Mouse (Mus musculus) hematopoietic stem cell, adult 5-6 weeks (primary cell): ENCODE measurements around the gene Prr7. TPM values are rescaled to one million over a fixed set of nuclear protein-coding genes. Genes with fewer than 3 reads are reported as not detected.

Experiments
- ATAC-seq, 2 experiments: fragments of 125-278 bp in 1 of 2; replicated peaks in 1 of 2; 2 replicates each; pipeline ENCODE4 v1.8.0; 2016 to 2017; ENCODE audit warnings: inconsistent platforms in 2 of 2, mild to moderate bottlenecking in 2 of 2, moderate number of reproducible peaks in 2 of 2, low read depth in 1 of 2, moderate TSS enrichment in 1 of 2; ENCODE audit not compliant: low FRiP score in 2 of 2, poor library complexity in 2 of 2, severe bottlenecking in 2 of 2, insufficient read depth in 1 of 2, low TSS enrichment in 1 of 2
- total RNA-seq: library from RNA; stranded (forward); fragments of 172-1452, 232-1000 nt; gene quantifications from 2 replicates; pipeline ENCODE4 v1.2.3, GENCODE M21; 2017

The Prr7 gene
- total RNA-seq, 1 experiment from 2014 or later = 0.25 TPM

- ATAC-seq = no peak
These were observed 23.8 kb downstream of the Prr7 start, which contains the start of gene Dbn1 for GRCm38 (mm10) chr13:55487578-55488498. Gene Dbn1 (minus strand): TSS chr13:55488111.

- no peak for ATAC-seq
These were observed 30.2 kb downstream of the Prr7 start for GRCm38 (mm10) chr13:55494257-55494656.

GRCm38 (mm10) chr13:55494883-55495621 lies 31.0 kb downstream of the Prr7 start:
- peak in 1 of 2 experiments; percentile 56; a peak in 2 of 4 replicates for ATAC-seq

DNA sequence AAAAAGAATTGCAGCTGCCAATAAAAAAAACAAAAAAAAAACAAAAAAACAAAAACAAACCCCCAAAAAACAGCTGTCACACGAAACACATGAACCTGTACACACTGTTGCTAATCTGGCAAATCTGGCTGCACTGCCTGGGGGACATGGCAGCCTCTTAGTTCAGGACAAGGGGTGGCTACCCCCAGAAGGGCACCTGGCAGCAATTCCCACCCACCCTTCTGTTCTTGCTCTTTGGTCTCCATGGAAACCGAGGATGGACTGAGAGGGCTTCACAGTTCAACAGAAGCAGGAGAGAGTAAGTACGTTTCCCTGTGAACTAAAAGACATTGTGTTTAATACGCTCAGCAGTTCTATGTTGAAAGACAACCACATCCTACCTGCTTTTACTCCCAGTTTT lies 31.6 kb downstream of the Prr7 start:
- ATAC-seq = no peak

- no peak for ATAC-seq
These were observed 32.6 kb downstream of the Prr7 start for GRCm38 (mm10) chr13:55496661-55497060.

- ATAC-seq = no peak
These were observed 34.8 kb downstream of the Prr7 start for GRCm38 (mm10) chr13:55498906-55499305.

- no peak for ATAC-seq
These were observed 36.5 kb downstream of the Prr7 start for GRCm38 (mm10) chr13:55500575-55500974.

- ATAC-seq = no peak
These were observed 38.3 kb downstream of the Prr7 start for GRCm38 (mm10) chr13:55502405-55502804.

DNA sequence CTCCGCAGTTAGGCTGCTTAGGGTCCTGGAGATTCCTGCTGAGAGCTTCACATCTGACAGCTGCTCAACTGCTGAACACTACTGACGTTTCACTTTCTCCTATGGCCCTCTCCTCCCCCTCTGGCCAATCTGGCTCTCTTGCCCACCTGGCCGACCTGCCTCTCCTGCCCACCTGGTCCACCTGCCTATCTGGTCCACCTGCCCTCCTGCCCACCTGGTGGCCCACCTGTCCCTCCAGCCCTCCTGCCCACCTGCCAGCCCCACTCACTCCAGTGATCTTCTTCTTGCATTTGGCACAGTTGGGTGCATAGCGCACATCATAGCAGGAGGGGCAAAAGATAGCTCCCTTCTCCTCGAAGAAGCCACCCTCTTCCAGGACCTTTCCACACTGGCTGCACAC lies 40.3 kb downstream of the Prr7 start:
- no peak for ATAC-seq

DNA sequence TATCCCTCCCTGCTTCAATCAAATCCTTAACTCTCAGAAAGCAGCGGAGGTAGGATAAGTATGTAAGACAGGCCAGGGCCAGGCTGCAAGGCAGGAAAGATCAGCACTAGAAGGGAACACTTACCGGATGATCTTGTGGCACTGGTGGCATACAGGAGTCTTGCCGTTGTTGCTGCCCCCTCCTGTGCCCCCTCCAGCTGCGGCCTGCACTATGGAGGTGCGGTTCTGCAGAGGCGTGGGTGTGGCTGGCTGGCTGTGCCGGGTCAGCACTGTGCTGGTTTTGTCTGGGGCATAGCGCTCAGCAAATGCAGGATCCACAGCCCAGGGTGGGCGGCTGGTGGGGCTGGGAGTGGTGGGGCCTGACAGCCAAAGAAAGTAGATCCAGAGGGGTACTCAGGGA lies 41.7 kb downstream of the Prr7 start:
- no peak for ATAC-seq

DNA sequence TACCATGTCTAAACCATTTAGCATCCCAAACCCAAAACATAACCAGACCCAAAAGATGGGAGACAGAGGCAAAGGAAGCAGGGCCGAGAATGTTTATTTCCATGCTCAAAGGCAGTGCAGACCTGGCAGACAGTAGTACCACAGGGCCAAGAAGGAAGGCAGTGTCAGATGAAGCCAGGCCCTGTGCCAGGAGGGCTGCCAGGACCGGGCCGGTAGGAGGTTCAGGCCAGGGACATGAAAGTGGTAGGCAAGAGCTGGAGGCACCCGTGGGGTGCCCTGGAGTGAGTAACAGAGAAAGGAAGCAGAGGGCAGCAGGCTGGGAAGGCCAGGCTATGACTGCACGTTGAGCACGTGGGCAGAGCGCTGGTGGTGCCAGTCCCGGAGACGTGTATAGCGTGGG lies 42.6 kb downstream of the Prr7 start:
- ATAC-seq = no peak

DNA sequence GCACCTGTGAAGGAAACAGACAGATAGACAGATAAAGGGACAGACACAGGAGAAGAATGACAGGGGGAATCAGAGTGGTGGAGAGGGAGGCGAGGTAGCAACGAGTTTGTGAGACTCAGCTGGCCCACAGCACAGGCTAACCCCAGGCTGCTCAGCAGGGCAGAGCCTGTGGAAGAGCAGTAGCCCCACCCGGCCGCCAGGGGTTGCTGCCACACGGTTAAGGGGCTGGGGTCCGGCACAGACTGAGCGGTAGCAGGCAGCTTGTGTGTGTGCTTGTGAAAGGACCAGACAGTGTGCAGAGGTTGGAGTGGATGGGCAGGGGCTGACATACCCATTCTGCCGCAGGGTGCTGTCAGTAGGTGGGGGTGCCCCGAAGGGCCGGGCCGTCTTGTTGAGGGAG lies 43.8 kb downstream of the Prr7 start:
- ATAC-seq = no peak

DNA sequence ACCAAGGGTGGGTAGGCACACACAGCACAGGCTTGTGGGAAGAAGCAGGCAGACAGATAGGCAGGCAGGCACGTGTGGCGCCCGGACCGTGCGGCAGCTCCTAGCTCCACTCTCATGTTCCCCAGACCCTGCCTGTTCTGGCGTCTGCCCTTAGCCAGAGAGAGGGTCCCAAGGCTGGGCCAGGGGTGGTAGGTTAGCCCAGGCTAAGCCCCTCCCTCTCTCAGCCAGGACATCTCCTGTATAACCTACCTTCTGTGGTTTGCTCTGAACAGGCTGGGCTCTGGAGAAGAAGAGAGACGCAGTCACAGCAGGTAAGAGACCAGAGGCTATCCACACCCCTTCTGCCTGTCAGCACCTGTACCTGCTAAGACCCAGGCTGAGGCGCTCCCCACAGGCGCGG lies 44.5 kb downstream of the Prr7 start:
- no peak for ATAC-seq

DNA sequence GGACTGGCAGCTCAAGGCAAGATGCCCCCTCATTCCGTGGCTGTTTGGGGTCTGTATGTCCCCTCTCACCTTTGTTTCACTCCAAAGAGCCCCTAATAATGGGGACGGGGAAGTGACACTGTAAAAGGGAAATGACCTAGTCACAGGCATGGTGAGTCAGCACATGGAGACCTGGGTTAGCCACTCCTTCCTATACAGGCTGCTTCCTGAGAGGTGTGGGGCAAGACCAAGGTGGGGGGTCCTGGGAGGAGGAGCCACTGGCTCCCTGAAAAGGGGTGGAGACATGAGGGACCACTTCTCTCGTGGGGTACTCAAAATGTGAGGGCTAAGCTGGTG lies 46.2 kb downstream of the Prr7 start:
- ATAC-seq = peak; percentile 59 to 79

DNA sequence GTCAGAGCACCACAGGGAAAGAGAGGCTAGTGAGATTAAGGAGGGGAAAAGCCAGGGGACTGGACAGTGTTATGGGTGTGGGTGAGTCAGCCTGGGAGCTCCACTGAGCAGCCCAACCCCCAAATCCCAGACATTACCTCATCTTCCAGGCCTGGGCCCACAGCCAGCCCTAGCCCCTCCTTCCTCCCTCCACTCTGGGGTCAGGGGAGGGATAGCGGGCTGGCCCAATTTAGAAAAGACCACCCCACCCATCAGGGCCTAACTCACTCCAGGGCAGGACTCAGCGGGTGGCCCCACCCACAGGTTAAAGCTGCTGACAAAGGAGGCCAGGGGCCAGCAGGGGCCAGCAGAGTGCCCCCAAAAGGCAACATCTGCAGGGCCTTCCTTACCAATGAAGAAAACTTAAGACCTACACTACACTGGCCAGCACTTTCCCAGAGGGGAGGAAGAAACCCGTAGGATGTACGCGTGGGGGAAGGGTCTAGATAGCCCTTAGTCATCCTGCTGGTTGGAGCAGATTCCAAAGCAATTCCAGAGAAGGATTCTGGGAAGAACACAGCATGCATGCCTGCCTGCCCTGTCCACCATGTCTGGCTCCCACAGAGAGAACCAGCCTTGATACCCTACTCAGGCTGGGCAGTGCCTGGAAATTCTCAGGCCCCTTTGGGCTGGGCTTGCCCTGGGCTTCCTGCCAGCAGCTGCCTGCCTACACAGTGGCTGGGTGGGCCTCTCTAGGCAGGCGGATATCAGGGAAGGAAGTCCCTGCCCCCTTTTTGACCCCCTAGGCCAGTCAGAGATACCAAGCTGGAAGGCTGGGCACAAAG lies 46.8 kb downstream of the Prr7 start:
- peak; percentile 19 to 23 for ATAC-seq

DNA sequence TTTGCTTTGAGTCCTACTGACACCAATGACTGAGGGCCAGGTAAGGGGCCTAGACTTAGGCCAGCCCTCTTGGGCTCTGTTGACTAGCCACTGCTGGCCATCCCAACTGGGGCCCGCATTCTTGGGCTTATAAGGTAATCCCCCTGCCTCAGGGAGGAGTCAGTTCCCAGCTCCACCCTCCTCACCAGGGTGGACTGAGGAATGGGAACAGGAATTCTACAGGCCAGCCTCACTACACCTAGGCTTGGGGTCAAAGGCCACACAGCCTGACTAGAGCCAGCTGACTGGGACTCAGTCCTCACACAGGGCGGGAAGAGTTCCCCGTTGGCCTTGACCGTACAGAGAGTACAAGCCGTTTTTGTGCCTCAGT lies 47.4 kb downstream of the Prr7 start:
- no peak for ATAC-seq

GRCm38 (mm10) chr13:55512379-55513031 lies 48.4 kb downstream of the Prr7 start:
- no peak for ATAC-seq
